Mouse (Mus musculus) hindbrain, postnatal 0 days (tissue): ENCODE data around the gene Gm28305. TPM values are rescaled to one million over a fixed set of nuclear protein-coding genes. Genes with fewer than 3 reads are reported as not detected.

Experiments used
- ATAC-seq: fragments of 200-750 bp; cut with Nextera tagmentation; 2 replicates; pipeline ENCODE4 v1.8.0; 2017; ENCODE audit warnings: mild to moderate bottlenecking, moderate TSS enrichment, moderate library complexity
- DNase-seq: peaks from one replicate; pipeline ENCODE4 v3.0.0-alpha.2; 2015; ENCODE audit warnings: low spot score
- H3K27ac ChIP-seq: fragments of 300-500 bp; sonication (generic); 2 replicates; pipeline ENCODE4 v1.5.1; 2014; ENCODE audit warnings: mild to moderate bottlenecking
- H3K27me3 ChIP-seq: fragments of 300-500 bp; sonication (generic); 2 replicates; pipeline ENCODE4 v1.6.1; 2014; ENCODE audit warnings: low read length, mixed read lengths; ENCODE audit not compliant: insufficient read depth
- H3K36me3 ChIP-seq: fragments of 300-500 bp; sonication (generic); 2 replicates; pipeline ENCODE4 v1.6.1; 2014; ENCODE audit warnings: low read length, mixed read lengths; ENCODE audit not compliant: insufficient read depth
- H3K4me1 ChIP-seq: fragments of 300-500 bp; sonication (generic); 2 replicates; pipeline ENCODE4 v1.6.1; 2014; ENCODE audit warnings: antibody characterized with exemption, low read length, mixed read lengths; ENCODE audit not compliant: insufficient read depth
- H3K4me2 ChIP-seq: fragments of 300-500 bp; sonication (generic); 2 replicates; pipeline ENCODE4 v1.6.1; 2014; ENCODE audit warnings: low read depth, mild to moderate bottlenecking, low read length, moderate library complexity, mixed read lengths
- H3K4me3 ChIP-seq: fragments of 300-500 bp; sonication (generic); 2 replicates; pipeline ENCODE4 v1.5.1; 2014; ENCODE audit warnings: low read length
- H3K9ac ChIP-seq: fragments of 300-500 bp; sonication (generic); replicated peaks from 2 replicates; pipeline ENCODE4 v1.6.1; 2014; ENCODE audit warnings: mild to moderate bottlenecking, low read length, moderate library complexity, mixed read lengths
- H3K9me3 ChIP-seq: fragments of 300-500 bp; sonication (generic); 2 replicates; pipeline ENCODE4 v1.6.1; 2016; ENCODE audit warnings: low read length, mixed read lengths
- CTCF ChIP-seq: IDR thresholded peaks from 2 replicates; pipeline ENCODE4 v1.5.1; 2016; ENCODE audit warnings: antibody characterized with exemption, control low read depth, low read depth
- WGBS: fragments of 180-500 bp; shearing (Covaris S2); extraction: QIAGEN DNeasy Blood & Tissue Kit; methylation state at CpG from one replicate; pipeline ENCODE4 v1.1.7; 2014; 5-methylcytosine and 5-hydroxymethylcytosine counted together
- polyA plus RNA-seq: library from polyadenylated mRNA; unstranded; fragments of >200 nt; fragmentation: Nextera tagmentation; extraction: Ambion mirVana; gene quantifications from 2 replicates; pipeline ENCODE4 v1.2.1, GENCODE M21; 2015
- total RNA-seq: library from RNA; depleted of rRNA; stranded (reverse); fragments of >200 nt; gene quantifications from 2 replicates; pipeline ENCODE4 v1.2.3, GENCODE M21; 2014

Gm28305 gene
- total and polyA plus RNA-seq, 2 experiments from 2014 or later, result not detected

- Histone ChIP-seq H3K4me1 (no peaks in the 10 kb centered on the region), H3K27ac (no peak overlapping the region), H3K4me2 (no peak overlapping the region), H3K27me3 (no peaks in the 10 kb centered on the region), H3K36me3 (no peaks in the 10 kb centered on the region), H3K9ac (no peak overlapping the region), H3K9me3 (no peaks in the 10 kb centered on the region), H3K4me3 (no peak overlapping the region)
- no peak for TF ChIP-seq CTCF
- no peak for ATAC-seq
- no peak for DNase-seq
- WGBS, result 36% methylated on average over 6 of the region's 6 CpGs
Measured at GRCm38 (mm10) chr9:104102301-104102700, 61.8 kb downstream of the Gm28305 start.

- no peaks in the 10 kb centered on the region for H3K27me3 ChIP-seq
- no peaks in the 10 kb centered on the region for H3K4me1 ChIP-seq
- H3K27ac ChIP-seq, result no peak overlapping the region
- ATAC-seq (no peak), DNase-seq (no peak)
- no peaks in the 10 kb centered on the region for H3K9me3 ChIP-seq
- no peak overlapping the region for H3K9ac ChIP-seq
- WGBS, result 34% methylated on average over 2 of the region's 2 CpGs
- H3K4me3 ChIP-seq, result no peak overlapping the region
- H3K4me2 ChIP-seq, result no peak overlapping the region
- H3K36me3 ChIP-seq, result no peaks in the 10 kb centered on the region
- no peak for TF ChIP-seq CTCF
Measured at GRCm38 (mm10) chr9:104102901-104103300, 62.4 kb downstream of the Gm28305 start.

- Histone ChIP-seq H3K4me2 (no peak overlapping the region), H3K4me3 (no peak overlapping the region), H3K4me1 (no peaks in the 10 kb centered on the region), H3K9ac (no peak overlapping the region), H3K9me3 (no peaks in the 10 kb centered on the region), H3K27ac (no peak overlapping the region), H3K36me3 (no peaks in the 10 kb centered on the region), H3K27me3 (no peaks in the 10 kb centered on the region)
- TF ChIP-seq CTCF, result no peak
- WGBS, result 77% methylated on average over 2 of the region's 2 CpGs
- DNase-seq (no peak), ATAC-seq (no peak)
Measured at GRCm38 (mm10) chr9:104104986-104105385, 64.5 kb downstream of the Gm28305 start.

- ATAC-seq (no peak), DNase-seq (no peak)
- WGBS, result 80% methylated on average over 9 of the region's 9 CpGs
- Histone ChIP-seq H3K4me2 (no peak overlapping the region), H3K27ac (no peak overlapping the region), H3K9ac (no peak overlapping the region), H3K36me3 (no peaks in the 10 kb centered on the region), H3K4me3 (no peak overlapping the region), H3K9me3 (peaks cover 4% of the 10 kb centered on the region; the same call in 1 of the 2 replicates), H3K4me1 (no peaks in the 10 kb centered on the region), H3K27me3 (no peaks in the 10 kb centered on the region)
- no peak for TF ChIP-seq CTCF
Measured at GRCm38 (mm10) chr9:104106930-104107329, 66.5 kb downstream of the Gm28305 start.

GRCm38 (mm10) chr9:104107482-104107881 is 67.0 kb downstream of the Gm28305 start:
- TF ChIP-seq CTCF, result no peak
- no peak overlapping the region for H3K4me3 ChIP-seq
- no peak for DNase-seq
- no peaks in the 10 kb centered on the region for H3K27me3 ChIP-seq
- ATAC-seq, result no peak
- 75% methylated on average over 6 of the region's 6 CpGs for WGBS
- H3K4me1 ChIP-seq, result no peaks in the 10 kb centered on the region
- H3K36me3 ChIP-seq, result no peaks in the 10 kb centered on the region
- H3K27ac ChIP-seq, result no peak overlapping the region
- H3K4me2 ChIP-seq, result no peak overlapping the region
- H3K9ac ChIP-seq, result no peak overlapping the region
- H3K9me3 ChIP-seq, result peaks cover 4% of the 10 kb centered on the region; the same call in 1 of the 2 replicates

GRCm38 (mm10) chr9:104108571-104109143 is 68.2 kb downstream of the Gm28305 start:
- no peak for TF ChIP-seq CTCF
- H3K4me1 ChIP-seq, result no peaks in the 10 kb centered on the region
- H3K4me3 ChIP-seq, result no peak overlapping the region
- ATAC-seq (no peak), DNase-seq (no peak)
- no peak overlapping the region for H3K27ac ChIP-seq
- H3K27me3 ChIP-seq, result no peaks in the 10 kb centered on the region
- H3K36me3 ChIP-seq, result no peaks in the 10 kb centered on the region
- no peak overlapping the region for H3K9ac ChIP-seq
- H3K9me3 ChIP-seq, result peaks cover 4% of the 10 kb centered on the region; the same call in 1 of the 2 replicates
- 64% methylated on average over 2 of the region's 2 CpGs for WGBS
- H3K4me2 ChIP-seq, result no peak overlapping the region

- H3K27ac ChIP-seq, result no peak overlapping the region
- H3K27me3 ChIP-seq, result no peaks in the 10 kb centered on the region
- ATAC-seq, result no peak
- no peak overlapping the region for H3K4me2 ChIP-seq
- H3K36me3 ChIP-seq, result no peaks in the 10 kb centered on the region
- peaks cover 4% of the 10 kb centered on the region; the same call in 1 of the 2 replicates for H3K9me3 ChIP-seq
- no peak for DNase-seq
- H3K9ac ChIP-seq, result no peak overlapping the region
- no peaks in the 10 kb centered on the region for H3K4me1 ChIP-seq
- TF ChIP-seq CTCF, result no peak
- no peak overlapping the region for H3K4me3 ChIP-seq
- WGBS, result 87% methylated on average over 5 of the region's 5 CpGs
Measured at GRCm38 (mm10) chr9:104109151-104109550, 68.7 kb downstream of the Gm28305 start.
